Mouse (Mus musculus) T-cell, adult 66 days (primary cell): ENCODE results near the gene Ace3. TPM values are rescaled to one million over a fixed set of nuclear protein-coding genes. Genes with fewer than 3 reads are reported as not detected.

ENCODE experiments used
- total RNA-seq, 2 experiments: library from RNA; stranded (reverse); gene quantifications; 3 replicates in 1 of 2; 4 replicates in 1 of 2; pipeline ENCODE4 v1.2.4; 2023

Ace3 gene
- not detected for total RNA-seq

DNA sequence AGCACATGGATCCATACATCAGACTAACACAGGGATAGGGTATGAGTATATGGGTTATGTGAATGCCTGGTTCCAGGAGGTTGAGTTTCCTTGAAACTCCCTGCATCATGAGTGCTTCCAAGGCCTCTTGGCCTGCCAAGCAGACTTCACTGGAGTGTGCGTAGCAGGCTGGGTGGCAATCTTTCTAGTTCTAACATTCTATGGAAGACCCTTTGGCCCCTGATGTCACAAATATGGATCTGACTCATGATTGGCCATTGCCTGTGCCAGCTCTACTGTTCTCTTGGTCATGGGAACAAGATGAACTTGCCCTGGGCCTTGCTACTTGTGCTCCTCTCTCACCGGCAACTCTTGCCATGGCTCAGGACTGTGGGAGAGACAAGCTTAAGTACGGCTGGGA, at the start of gene Ace3:
TSS of gene Ace3 (plus strand) at position 301 of the 400 bp plus-strand sequence.

GRCm38 (mm10) chr11:105952911-105953386, 41.5 kb upstream of the Ace3 start, which contains the start of gene Cyb561:
Gene Cyb561, minus strand, starts transcription at chr11:105953336.

GRCm38 (mm10) chr11:105967741-105968574, 26.5 kb upstream of the Ace3 start, which contains the start of gene Ace:
Gene Ace, plus strand, starts transcription at chr11:105967945.

GRCm38 (mm10) chr11:106007821-106008220, 13.3 kb downstream of the Ace3 start, which contains the start of gene Kcnh6:
Gene Kcnh6, plus strand, starts transcription at chr11:106008124.

DNA sequence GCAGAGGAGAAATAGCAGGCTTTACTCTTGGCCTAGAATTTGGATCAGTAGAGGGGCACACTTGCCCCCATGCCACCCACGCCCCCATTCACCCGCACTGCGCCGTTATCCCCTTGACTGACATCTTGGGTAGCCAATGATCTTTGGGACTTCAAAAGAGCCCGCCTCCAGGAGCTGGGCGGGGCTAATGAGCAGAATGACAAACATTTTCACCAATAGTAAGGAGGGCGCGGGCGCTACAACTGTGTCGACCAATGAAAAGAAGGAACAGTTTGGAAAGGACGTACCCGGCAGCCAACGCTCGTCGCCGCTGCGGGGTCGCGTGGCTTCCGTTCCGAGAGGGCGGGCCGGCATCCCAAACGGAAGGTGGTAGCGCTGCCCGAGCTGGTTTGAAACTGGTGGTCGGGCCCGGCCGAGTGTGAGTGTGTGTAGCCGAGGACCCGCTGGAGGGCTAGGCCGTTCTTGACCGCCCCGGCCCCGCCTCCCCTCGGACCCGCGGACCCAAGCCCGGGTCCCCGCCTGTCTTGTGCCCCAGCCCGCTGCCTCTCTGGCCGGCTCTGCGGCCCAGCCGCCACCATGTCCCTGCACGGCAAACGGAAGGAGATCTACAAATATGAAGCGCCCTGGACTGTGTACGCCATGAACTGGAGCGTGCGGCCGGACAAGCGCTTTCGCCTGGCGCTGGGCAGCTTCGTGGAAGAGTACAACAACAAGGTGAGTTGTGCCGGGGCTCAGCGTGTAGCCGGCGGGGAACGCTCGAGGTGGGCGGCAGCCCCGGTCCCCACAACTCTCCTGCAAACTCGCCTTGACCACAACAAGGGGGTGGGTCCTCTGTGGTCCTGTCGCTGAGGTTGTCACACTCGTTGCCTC, 42.3 kb downstream of the Ace3 start, which contains the start of gene Dcaf7:
TSS of gene Dcaf7 (plus strand) at position 325 of the 870 bp plus-strand sequence.

Other genes with a start within 250 kb of the Ace3 start
- gene Cyb561, start 41.3 kb upstream of the Ace3 start, total RNA-seq, result under 1 TPM in 1 of 2 experiments, not detected in 1; 0.26 TPM
- gene Ace, start 26.7 kb upstream of the Ace3 start, total RNA-seq, result not detected
- gene Kcnh6, start 13.4 kb downstream of the Ace3 start, total RNA-seq, result under 1 TPM; 0.38 to 0.86 TPM
- gene Dcaf7, start 42.2 kb downstream of the Ace3 start, total RNA-seq, result 10 to 100 TPM; 68.4 to 77.4 TPM
- gene Taco1, start 71.4 kb downstream of the Ace3 start, total RNA-seq, result 1 to 10 TPM; 7.5 to 8.9 TPM
- 100 to 1,000 TPM; 162 to 175 TPM for gene Map3k3, start 89.9 kb downstream of the Ace3 start, total RNA-seq
- gene Gm10840, start 166.2 kb downstream of the Ace3 start, total RNA-seq, result 10 to 100 TPM; 18.0 to 22.1 TPM
- gene Limd2, start 166.2 kb downstream of the Ace3 start, total RNA-seq, result 100 to 1,000 TPM; 806 to 815 TPM
- 10 to 100 TPM; 26.8 to 30.0 TPM for gene Strada, start 207.5 kb downstream of the Ace3 start, total RNA-seq
- 10 to 100 TPM; 45.3 to 52.9 TPM for gene Ccdc47, start 221.7 kb downstream of the Ace3 start, total RNA-seq
- 10 to 100 TPM; 66.9 to 80.2 TPM for gene Ddx42, start 222.3 kb downstream of the Ace3 start, total RNA-seq